Mouse (Mus musculus) mouse embryonic stem cell (cell line): ENCODE data around the gene Prmt8.

Experiments used
- in situ Hi-C, 2 experiments: fragments of 300-500 bp; cut with MboI; formaldehyde crosslinking; loops; 1 replicate in 1 of 2; 3 replicates in 1 of 2; pipeline ENCODE4 v1.14.3; 2019 to 2020; ENCODE audit warnings: low sequenced_read_pairs in 2 of 2, low pct_unique_long_range_greater_than_20kb in 1 of 2, mixed read lengths in 1 of 2; ENCODE audit not compliant: unreplicated experiment in 1 of 2

Gene Prmt8

DNA sequence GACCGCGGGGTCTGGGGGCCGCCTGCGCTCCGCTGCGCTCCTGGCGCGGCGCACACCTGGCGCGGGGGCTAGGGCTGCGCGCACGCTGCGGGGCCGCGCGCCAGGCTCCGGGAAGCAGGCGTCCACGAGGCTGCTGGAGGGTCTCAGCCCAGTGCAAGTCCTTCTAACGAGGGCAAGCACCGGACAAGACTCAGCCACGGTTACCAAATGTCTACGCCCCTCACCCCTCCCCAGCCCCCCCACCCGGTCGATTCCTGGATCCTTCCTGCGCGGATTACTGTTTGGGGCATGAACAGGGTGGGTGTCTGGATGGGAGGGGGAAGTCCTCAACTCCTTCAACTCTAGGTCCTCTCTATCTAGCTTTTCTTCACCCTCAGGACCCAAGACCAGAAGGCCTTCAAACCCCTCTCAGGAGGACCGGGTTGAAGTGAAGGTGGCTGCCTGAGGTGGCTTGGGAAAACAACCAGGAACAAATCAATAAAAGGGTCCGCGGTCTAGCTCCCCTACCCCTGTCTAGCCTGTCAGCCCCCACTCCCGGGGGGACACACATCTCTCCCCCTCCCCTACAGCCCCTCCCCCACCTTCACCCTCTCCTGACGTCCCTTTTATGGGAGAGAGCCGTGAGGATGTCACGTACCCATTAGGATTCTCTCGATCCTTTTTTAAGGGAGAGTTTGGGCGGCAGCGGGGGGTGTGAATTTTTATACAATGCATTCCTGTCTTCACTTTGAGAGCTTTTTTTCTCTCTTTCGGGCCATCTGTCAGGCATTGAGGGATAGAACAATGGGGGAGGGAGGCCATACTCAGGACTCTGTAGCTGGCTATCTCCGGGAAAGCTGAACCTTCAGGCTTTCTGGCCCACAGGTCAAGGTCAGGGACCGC is at the start of gene Prmt8:
Gene Prmt8 (minus strand): TSS at position 198 of the 882 bp plus-strand sequence.
- in situ Hi-C loops, result no loop called here

DNA sequence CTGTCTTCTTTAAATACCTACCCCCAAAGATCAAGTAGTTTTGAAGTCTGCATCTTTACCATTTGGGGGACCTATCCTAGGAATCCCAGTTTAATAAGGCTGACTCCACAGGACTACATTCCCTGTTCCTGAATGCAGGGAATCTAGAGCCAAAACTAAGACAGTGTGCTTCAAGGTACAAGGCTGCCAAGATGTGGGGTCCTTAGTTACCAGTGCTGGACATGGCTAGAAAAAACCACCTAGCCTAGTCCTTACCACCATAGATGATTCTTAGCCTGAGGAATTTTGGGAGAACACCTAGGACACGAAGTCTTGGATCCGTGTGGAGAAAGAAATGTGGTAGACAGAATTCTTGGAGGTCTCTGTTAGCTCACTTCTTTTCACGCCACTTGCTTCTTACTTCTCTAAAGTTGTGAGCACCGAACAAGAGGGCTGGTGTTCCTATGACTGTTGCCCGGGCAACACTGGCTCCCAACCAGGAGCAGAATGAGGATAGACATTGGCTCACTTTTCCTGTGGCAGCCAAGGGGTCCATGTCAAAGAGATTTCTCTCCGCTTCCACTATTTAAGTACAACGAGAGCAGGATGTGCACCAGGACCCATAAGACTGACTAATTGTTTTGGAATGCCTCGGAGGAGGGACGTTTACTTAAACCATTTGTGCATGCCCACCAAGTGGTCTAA is 33.9 kb upstream of the Prmt8 start:
- in situ Hi-C loops, result no loop called here

DNA sequence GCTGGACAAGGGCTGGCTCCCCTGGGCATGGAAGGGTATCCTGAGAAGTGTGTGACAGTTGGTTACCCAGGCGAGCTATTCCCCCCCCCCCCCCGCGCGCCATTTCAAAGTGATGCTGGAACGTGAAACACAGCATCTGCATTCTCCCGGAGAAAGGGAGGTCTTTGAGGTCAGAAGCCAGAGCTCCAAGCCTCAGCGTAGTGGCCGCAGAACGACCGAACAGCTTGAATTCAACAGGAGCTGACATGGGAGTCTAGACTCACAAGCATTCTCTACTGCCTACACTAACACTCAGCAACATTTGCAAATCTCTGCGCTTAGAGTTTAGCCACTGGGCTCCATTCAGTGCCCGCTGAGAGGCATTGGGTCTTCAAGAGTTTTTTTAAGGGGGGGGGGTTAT is 32.9 kb upstream of the Prmt8 start:
- in situ Hi-C loops, result no loop called here

DNA sequence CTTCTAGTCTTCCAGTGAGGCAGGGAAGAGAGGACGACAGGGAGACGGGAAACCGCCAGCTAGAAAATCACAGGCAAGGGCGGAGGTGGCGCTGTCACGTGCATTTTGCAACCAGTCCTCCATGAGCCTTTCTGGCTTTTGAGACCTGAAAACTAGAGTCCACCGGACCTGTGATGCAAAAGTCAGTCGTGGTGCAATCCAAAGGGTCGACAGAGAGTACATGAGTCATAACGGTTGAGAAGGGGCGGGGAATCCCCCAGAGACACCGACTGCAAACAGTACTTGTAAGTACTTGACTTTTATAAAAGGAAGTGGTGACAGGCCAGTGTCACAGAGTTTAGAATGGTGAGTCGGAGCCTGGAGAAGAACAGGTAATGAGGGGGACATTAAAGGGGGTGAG is 20.8 kb upstream of the Prmt8 start:
- in situ Hi-C loops, result no loop called here

DNA sequence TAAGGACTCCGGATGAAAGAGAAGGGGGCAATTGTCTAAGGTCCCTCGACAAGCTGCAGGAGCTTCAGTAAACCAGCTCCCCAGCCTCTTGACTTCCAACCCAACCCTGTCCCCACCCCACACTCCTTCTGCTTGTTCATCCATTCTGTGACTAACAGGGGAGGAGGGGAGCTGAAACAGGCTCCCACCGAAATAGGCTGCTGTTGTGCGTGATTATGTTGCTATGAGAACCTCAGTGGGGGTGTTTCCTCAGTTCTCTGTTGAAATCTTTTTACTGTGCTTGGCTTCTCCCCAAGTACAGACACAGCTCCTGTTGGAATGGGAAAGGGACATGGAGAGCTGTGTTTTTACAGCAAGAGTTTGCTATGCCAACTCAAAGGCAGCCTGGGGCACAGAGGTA is 1.5 kb upstream of the Prmt8 start:
- in situ Hi-C loops, result no loop called here

DNA sequence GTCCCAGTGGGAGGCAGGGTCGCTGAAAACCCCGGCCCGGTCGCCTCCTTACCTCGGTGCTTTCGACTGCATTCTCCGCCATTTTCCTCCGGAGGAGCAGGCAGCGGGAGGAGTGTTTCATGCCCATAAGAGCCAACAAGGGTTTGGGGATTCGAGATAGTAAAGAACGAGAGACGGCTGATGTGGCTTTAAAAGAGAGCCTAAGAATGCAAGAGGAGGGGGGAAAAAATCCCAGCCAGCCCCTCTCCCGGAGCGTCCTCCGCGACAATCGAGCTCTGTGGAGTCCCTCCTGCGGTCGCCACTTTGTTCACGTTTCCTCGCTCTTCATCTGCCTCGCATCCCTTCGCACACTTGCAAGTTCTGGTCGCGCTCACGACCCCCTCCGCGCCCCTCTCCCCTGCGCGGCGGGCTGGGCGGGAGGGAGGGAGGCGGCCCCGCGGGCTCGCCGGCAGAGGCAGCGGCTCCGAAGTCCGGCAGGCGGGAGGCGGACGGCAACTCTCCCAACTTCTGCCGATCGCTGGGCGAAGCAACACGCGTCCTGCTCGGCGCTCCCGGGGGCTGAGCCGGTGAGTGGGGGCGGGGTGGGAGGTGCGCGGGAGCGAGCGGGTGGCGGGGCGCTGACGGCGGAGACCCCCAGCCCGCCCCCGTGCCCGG is 524 bp downstream of the Prmt8 start:
- in situ Hi-C loops, result no loop called here

DNA sequence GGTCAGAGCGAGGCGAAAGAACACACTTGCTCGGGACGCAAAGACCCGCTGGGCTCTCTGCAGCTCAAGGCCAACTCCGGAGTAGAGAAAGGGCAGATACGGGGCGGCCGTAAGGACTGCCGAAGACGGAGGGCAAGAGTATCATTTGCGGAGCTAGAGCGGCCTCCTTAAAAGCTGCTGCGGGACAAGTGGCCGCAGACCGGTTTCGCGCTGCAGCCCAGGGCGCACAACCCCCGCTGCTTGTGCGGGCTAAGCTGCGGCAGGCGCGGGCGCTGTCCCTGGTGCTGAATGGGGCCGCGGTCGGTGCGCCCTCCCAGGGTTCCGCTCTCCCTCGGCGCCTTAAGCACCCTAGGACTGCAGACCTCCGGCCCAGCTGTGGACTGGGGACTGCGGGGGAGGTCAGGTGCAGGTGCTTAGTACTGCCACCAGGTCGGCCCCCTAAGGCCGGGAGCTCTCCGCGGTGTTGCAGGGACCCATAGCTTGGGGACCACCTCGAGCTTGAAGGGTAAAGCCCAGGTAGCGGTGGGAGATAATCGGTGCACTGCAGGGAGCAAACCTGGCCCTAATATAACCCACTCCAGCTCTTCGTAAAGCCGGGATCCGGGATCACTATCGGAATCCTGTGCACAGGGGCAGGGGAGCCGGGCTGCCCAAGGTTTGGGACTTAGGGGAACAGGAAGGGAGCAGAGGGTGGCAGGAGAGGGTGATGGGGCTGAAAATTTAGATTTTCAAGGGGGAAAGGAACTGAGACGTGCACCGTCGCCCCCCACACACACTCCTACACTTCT is 1.4 kb downstream of the Prmt8 start:
- in situ Hi-C loops, result no loop called here

DNA sequence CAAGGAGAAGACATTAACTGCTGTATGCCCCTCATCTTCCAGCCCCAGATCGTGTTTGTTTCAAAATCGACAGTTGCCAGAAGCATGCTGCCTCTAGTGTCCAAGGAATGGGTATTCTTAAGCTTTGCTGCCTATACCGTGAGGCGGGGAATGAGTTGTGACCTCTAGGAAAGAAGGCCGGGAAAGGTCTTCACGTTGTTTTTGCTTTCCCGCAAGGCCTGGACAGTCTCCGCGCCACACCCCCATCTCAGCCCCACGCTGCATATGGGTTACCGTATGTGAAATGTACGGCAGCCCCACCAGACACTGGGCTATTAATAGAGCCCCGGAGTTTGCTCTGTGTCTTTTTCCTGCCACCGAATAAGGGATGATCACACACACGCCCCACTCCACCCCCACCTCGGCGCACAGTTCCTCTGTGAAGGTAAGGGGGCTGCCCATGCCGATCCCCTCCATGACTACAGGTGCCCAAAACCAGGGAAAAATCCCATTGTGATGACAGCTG is 2.0 kb downstream of the Prmt8 start:
- in situ Hi-C loops, result no loop called here

DNA sequence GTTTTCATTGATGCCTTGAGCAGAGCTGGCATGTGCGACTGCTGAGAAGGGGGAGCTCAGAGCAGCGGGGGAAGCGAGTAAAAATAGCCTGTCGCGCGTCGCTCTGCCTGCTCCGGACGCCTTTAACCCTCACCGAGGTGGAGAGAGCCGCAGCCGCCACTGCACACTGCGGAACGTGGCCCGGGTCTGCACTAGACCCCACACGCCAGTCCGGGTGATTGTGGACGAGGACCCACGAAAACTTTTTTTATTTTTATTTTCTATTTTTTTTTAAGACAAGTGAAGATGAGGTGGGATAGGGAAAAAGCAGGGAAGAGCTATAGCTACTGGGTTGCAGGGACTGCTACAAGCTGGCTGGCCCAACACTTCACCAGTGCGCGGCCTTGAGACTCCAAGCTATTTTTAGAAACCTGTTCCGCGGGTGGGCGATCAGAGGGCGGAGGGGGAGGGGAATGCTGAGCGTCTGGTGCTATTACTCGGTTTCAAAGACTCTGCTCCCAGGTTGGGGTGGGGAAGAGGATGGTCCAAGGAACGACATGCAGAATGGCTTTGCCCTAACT is 2.6 kb downstream of the Prmt8 start:
- in situ Hi-C loops, result no loop called here

DNA sequence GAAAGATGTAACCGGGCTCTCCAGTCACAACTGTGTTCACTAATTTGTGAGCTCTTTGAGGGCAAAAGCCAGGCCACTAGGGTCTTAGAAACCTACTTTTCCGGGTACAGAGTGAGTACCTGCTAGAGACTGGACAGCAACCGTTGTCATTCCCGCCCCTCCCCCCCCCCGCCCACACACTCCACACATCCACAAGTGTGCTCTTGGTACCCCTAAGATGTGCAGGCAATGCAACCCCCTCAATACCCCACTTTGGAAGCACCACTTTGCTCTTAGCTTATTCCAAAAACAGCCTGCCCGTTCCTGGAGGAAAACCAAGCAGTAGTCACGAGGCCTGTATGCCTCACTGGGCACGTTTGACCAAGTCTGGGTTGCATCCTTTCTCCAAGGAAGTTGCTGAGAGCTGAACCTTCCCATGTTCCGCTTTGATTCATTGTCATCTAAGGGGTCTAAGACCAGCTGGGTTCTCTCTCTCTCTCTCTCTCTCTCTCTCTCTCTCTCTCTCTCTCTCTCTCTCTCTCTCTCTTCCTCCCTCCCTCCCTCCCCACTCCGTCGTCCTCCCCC is 3.1 kb downstream of the Prmt8 start:
- in situ Hi-C loops, result no loop called here

DNA sequence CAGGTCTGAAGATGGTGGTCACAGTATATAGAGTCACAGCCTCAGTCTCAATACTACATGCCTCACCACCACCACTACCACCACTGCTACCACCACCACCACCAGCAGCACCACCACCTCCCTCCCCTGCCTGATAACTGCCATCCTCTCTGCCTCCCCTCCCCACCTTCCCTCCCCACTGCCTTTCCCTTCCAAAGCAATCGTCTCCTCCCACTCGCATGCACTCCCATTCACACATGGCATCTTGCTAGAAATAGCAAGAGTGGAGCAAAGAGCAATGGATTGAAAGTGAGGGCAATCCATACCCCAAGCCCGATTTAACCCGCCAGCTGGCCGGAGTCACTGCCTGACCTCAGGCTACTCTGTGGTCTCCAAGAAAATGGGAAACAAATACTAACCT is 3.7 kb downstream of the Prmt8 start:
- in situ Hi-C loops, result no loop called here

DNA sequence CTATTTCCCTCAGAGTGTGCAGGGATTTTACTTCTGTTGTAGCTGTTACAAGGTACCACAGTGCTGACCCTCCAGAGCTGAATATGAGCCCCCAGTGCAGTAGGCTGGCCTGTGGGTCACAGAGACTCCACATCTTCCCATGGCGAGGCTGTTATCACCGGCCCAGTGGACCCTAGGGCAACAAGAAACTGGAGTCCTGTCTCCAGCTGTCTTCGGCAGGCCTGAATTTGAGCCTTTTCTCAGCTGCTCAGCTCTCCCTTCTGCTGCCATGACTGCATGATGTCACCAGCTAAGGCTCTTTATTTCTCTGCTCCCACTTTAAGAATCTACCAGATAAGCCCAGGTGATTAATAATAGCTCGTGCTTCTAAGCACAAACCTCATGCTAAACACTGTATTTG is 11.0 kb downstream of the Prmt8 start:
- in situ Hi-C loops, result no loop called here

DNA sequence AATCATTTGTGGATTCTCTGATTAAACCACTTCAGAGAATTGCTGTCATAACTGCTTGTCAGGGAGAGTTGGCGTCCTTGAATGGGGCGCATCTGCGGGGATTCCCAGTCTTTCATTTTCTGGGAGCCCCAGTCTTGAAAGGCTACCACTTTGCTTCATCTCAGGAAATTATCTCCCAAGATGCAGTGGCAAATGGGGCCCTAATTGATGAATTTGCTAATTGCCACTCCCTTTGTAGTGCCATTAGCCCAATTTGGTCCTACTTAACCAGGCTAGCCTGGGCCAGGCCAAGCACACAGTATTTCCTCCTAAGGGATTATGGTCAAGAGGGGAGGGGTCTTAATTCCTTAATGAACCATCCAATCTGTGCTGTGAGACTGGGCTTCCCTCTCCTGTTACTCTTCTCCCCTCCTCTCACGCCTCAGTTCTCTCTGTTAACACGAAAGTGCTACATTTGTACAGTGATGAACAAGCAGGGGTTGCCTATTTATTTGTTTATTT is 11.6 kb downstream of the Prmt8 start:
- in situ Hi-C loops, result no loop called here

DNA sequence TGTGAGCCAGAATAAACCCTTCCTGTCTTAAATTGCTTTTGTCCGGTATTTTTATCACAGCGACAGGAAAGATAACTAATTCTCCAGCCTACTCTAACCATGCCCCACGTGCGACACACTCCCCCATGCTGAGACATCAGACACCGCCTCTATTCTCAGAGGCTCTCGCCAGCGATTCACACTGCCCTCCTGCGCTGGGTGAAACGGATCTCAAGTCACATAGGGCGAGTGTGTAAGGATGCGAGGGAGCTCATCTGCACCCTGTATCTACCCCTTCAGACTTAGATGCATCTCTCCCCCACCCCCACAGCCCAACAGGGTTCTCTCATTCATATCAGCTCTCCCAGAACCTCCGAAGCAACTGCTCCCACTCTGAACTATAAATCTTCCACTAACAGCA is 12.4 kb downstream of the Prmt8 start:
- in situ Hi-C loops, result no loop called here

DNA sequence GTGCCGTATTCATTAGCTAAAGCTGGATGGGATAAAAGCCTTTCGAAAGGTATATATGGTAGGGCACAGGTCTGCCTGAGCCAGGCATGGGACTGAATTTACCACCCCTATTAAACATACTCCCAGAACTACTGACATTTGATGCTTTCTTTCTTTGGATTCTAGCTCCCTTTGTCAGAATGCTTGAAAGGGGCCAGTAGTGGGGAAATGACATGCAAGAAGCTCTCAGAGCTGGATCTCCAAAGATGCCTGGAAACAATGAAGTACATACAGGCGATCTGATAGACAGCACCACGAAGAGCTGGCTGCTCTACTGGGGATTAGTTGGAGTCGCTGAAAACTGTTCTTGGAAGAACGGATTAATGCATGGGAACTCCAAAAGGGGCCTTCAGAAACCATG is 16.0 kb downstream of the Prmt8 start:
- in situ Hi-C loops, result no loop called here

DNA sequence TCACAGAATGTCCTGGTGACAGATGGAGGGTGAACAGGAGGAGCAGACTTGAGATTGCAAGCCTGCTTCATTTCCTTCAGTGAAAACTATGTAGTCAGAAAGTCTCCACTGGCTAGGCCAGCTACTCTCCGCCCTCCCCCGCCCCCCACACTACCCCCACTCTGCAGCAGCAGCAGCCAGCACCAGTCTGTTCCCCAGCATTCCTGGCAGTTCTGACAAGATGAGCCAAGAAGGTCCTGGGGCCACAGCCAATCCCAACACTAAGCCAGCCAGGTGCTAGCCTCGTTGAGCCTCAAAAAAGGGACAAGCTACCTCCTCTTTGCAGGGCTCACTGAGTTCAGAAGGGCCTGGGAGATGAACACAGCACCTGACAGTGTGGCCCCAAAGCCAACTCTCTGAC is 16.6 kb downstream of the Prmt8 start:
- in situ Hi-C loops, result no loop called here

DNA sequence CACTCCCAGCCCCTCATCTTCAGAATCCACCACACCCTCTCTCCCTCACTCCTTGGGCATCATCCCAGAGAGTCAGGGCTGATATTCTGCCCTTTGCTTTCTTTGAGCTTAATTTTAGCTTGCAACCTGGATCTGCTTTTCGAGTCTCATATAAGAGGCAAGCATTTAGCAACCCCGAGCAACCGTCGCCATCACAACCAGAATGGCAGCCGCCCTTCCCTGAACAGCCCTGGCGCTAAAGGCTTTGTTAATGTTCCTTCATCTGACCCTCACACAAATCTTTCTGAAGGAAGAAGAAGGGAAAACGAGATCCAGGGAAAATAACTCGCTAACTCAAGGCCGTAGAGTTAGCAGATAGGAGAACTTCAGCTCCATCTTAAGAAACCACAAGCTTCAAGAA is 17.8 kb downstream of the Prmt8 start:
- in situ Hi-C loops, result no loop called here

DNA sequence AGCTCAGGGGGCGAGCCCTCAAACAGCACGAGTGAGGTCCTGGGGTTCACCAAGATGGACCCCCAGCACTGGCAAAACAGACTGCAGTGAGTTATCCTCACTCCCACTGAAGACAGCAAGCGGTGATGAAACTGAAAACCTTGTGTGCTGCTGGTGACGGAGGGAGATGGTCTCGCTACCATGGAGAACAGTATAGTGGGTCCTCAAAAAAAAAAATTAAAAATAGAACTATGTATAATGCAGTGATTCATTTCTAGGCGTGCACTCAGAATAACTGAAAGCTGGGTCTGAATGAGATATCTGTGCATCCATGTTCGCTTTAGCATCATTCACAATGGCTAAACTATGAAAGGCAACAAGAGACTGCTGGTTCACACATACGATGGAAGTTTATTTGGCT is 20.5 kb downstream of the Prmt8 start:
- in situ Hi-C loops, result no loop called here
